30 mouse cellular contexts compared by ENCODE assay signal in the genomic region with DNA sequence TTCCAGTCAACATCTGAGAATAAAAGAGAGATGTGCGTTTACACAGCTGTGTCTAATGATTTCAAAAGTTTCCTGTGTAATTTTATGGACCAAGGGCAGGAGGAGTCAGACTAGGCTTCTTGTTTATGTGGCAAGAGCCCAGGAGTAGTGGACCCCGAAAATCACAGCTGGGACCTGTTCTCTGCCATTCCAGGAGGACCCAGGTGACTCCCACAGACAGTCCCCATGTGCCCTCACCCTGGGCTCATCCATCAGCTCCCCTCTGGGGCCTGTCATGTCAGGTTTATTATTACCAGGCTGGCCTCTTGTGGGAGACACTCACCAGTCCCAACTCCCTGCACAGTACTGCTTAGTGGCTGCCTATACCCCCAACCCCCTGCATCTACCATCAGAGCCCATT. TPM values are rescaled to one million over a fixed set of nuclear protein-coding genes. Genes with fewer than 3 reads are reported as not detected.
DNase-seq lines count a peak whose midpoint lies in the region; ATAC-seq lines count a peak whose summit lies in the region.
"Had no signal": no experiment of that assay in that cellular context is flagged by ENCODE, and none has a peak within 500 bp of the region (broad histone marks: within the 10 kb centered on the region; RNA-seq: fewer than 3 reads in every experiment).

No protein-coding gene starts in this region.

- no peak overlapping the region for H3K4me2 ChIP-seq in kidney, embryonic 15.5 days
- no peak overlapping the region for H3K4me2 ChIP-seq in midbrain, embryonic 11.5 days
- no peak overlapping the region for H3K4me2 ChIP-seq in midbrain, embryonic 15.5 days
- H3K4me2 ChIP-seq: embryonic facial prominence, embryonic 13.5 days; forebrain, embryonic 12.5 days; forebrain, embryonic 15.5 days; heart, embryonic 13.5 days; hindbrain, embryonic 13.5 days had no signal

- ATAC-seq in kidney, embryonic 15.5 days (replicated peaks; ENCODE audit: low FRiP score) = peak; percentile 91
- ATAC-seq in midbrain, embryonic 11.5 days (ENCODE audit: low FRiP score) = no peak
- ATAC-seq in midbrain, embryonic 15.5 days (replicated peaks) = no peak
- ATAC-seq: forebrain, embryonic 15.5 days; hindbrain, embryonic 16.5 days; Patski had no signal

- 71% methylated on average over 2 of the region's 2 CpGs for WGBS in heart, embryonic 10.5 days
- 21% methylated on average over 2 of the region's 2 CpGs for WGBS in kidney, embryonic 15.5 days
- WGBS in midbrain, embryonic 11.5 days = 71% methylated on average over 2 of the region's 2 CpGs
- 72% methylated on average over 2 of the region's 2 CpGs for WGBS in midbrain, embryonic 15.5 days

- H3K36me3 ChIP-seq in heart, embryonic 10.5 days = no peaks in the 10 kb centered on the region
- H3K36me3 ChIP-seq in kidney, embryonic 15.5 days = no peaks in the 10 kb centered on the region
- H3K36me3 ChIP-seq in midbrain, embryonic 11.5 days (ENCODE audit: control insufficient read depth, insufficient read depth, low read length) = no peaks in the 10 kb centered on the region
- H3K36me3 ChIP-seq in midbrain, embryonic 15.5 days (replicated peaks) = no peaks in the 10 kb centered on the region
- H3K36me3 ChIP-seq: embryonic facial prominence, embryonic 10.5 days; embryonic facial prominence, embryonic 13.5 days; forebrain, embryonic 12.5 days; forebrain, embryonic 15.5 days; G1E; heart, embryonic 13.5 days; hindbrain, embryonic 13.5 days had no signal

- H3K9ac ChIP-seq in kidney, embryonic 15.5 days = no peak overlapping the region
- H3K9ac ChIP-seq in midbrain, embryonic 11.5 days (ENCODE audit: low read length) = no peak overlapping the region
- H3K9ac ChIP-seq in midbrain, embryonic 15.5 days = no peak overlapping the region
- H3K9ac ChIP-seq: embryonic facial prominence, embryonic 13.5 days; forebrain, embryonic 12.5 days; forebrain, embryonic 15.5 days; heart, embryonic 13.5 days; hindbrain, embryonic 13.5 days had no signal

- H3K4me1 ChIP-seq in heart, embryonic 10.5 days = peaks cover 9% of the 10 kb centered on the region; the same call in 1 of the 2 replicates
- peaks cover 45% of the 10 kb centered on the region for H3K4me1 ChIP-seq in kidney, embryonic 15.5 days
- H3K4me1 ChIP-seq in midbrain, embryonic 11.5 days (ENCODE audit: control insufficient read depth, insufficient read depth, low read length) = no peaks in the 10 kb centered on the region
- H3K4me1 ChIP-seq in midbrain, embryonic 15.5 days = no peaks in the 10 kb centered on the region
- H3K4me1 ChIP-seq: embryonic facial prominence, embryonic 13.5 days; forebrain, embryonic 12.5 days; forebrain, embryonic 15.5 days; hindbrain, embryonic 13.5 days had no signal

- H3K27me3 ChIP-seq in heart, embryonic 10.5 days (ENCODE audit: insufficient read depth, poor library complexity, severe bottlenecking) = peaks cover 16% of the 10 kb centered on the region; the same call in 1 of the 2 replicates
- no peaks in the 10 kb centered on the region for H3K27me3 ChIP-seq in kidney, embryonic 15.5 days
- H3K27me3 ChIP-seq in midbrain, embryonic 11.5 days (ENCODE audit: control insufficient read depth, insufficient read depth, low read length) = no peaks in the 10 kb centered on the region
- H3K27me3 ChIP-seq in midbrain, embryonic 15.5 days (replicated peaks) = no peaks in the 10 kb centered on the region
- H3K27me3 ChIP-seq: CH12.LX; embryonic facial prominence, embryonic 13.5 days; forebrain, embryonic 12.5 days; forebrain, embryonic 15.5 days; hindbrain, embryonic 13.5 days; Patski had no signal

- DNase-seq in heart, embryonic 10.5 days (ENCODE audit: low spot score) = peak; percentile 38
- DNase-seq in heart, postnatal 4 days = no peak
- no peak for DNase-seq in kidney, adult 11 months
- DNase-seq in kidney, postnatal 10 days = peak; percentile 13
- DNase-seq in kidney, postnatal 14 days = no peak
- peak; percentile 51 for DNase-seq in midbrain, embryonic 11.5 days (ENCODE audit: low spot score, missing footprints)
- DNase-seq: adrenal gland, adult 2 months; adrenal gland, postnatal 25 days; B cell, adult 2 months; cerebellum, adult 11-12 months; cerebellum, adult 8-10 months; cerebellum, postnatal 10 days; cerebellum, postnatal 36 days; embryo, embryonic 11 days; gastrocnemius, postnatal 25 days; heart, adult 18-20 months; heart, postnatal 14 days had no signal

- H3K27ac ChIP-seq in heart, embryonic 10.5 days = no peak overlapping the region
- H3K27ac ChIP-seq in kidney, embryonic 15.5 days = peak overlapping the region; percentile 15; the same call in 1 of the 2 replicates
- no peak overlapping the region for H3K27ac ChIP-seq in midbrain, embryonic 11.5 days (ENCODE audit: low read depth, low read length)
- no peak overlapping the region for H3K27ac ChIP-seq in midbrain, embryonic 15.5 days
- H3K27ac ChIP-seq: embryonic facial prominence, embryonic 10.5 days; embryonic facial prominence, embryonic 13.5 days; forebrain, embryonic 12.5 days; forebrain, embryonic 15.5 days; heart, embryonic 13.5 days; hindbrain, embryonic 13.5 days had no signal

- H3K4me3 ChIP-seq in heart, embryonic 10.5 days = no peak overlapping the region
- H3K4me3 ChIP-seq in kidney, embryonic 15.5 days (replicated peaks) = no peak overlapping the region
- H3K4me3 ChIP-seq in midbrain, embryonic 11.5 days (ENCODE audit: low read depth, low read length) = no peak overlapping the region
- no peak overlapping the region for H3K4me3 ChIP-seq in midbrain, embryonic 15.5 days
- H3K4me3 ChIP-seq: embryonic facial prominence, embryonic 10.5 days; embryonic facial prominence, embryonic 13.5 days; erythroblast, embryonic 14.5 days; forebrain, embryonic 12.5 days; forebrain, embryonic 15.5 days; heart, embryonic 13.5 days; hindbrain, embryonic 13.5 days had no signal

- no peaks in the 10 kb centered on the region for H3K9me3 ChIP-seq in heart, embryonic 10.5 days
- no peaks in the 10 kb centered on the region for H3K9me3 ChIP-seq in kidney, embryonic 15.5 days (replicated peaks)
- no peaks in the 10 kb centered on the region for H3K9me3 ChIP-seq in midbrain, embryonic 11.5 days (ENCODE audit: control insufficient read depth, low read length)
- H3K9me3 ChIP-seq in midbrain, embryonic 15.5 days = no peaks in the 10 kb centered on the region
- H3K9me3 ChIP-seq: embryonic facial prominence, embryonic 10.5 days; embryonic facial prominence, embryonic 13.5 days; forebrain, embryonic 12.5 days; forebrain, embryonic 15.5 days; G1E; heart, embryonic 13.5 days; hindbrain, embryonic 13.5 days had no signal

RNA-seq across cellular contexts. Expression of gene Tagap, which starts 6.6 kb away (rescaled TPM):
- polyA plus RNA-seq in heart, embryonic 10.5 days (2016; fragmentation: Nextera tagmentation; extraction: Ambion mirVana) = 0.11 and 0.35 TPM in 2 replicates
- total RNA-seq in heart, postnatal 4 days (2021) = 1 to 10 TPM; 1.9 to 2.5 TPM
- polyA plus RNA-seq in kidney, embryonic 15.5 days (2015; fragmentation: Nextera tagmentation; extraction: Ambion mirVana) = 0.51 and 0.84 TPM in 2 replicates
- polyA plus RNA-seq in midbrain, embryonic 11.5 days (2014; fragmentation: Nextera tagmentation; extraction: Ambion mirVana) = 0.48 and 0.58 TPM in 2 replicates
- polyA plus RNA-seq in midbrain, embryonic 15.5 days (2015; fragmentation: Nextera tagmentation; extraction: Ambion mirVana) = 0.51 and 0.89 TPM in 2 replicates
- polyA plus RNA-seq: erythroblast, embryonic 14.5 days had no signal

RNA-seq across cellular contexts. Expression of gene Rsph3a, which starts 26.2 kb away (rescaled TPM):
- polyA plus RNA-seq in heart, embryonic 10.5 days (2016; fragmentation: Nextera tagmentation; extraction: Ambion mirVana) = 47.9 and 56.7 TPM in 2 replicates
- total RNA-seq in heart, postnatal 4 days (2021) = 10 to 100 TPM; 41.3 to 44.9 TPM
- 52.0 and 61.3 TPM in 2 replicates for polyA plus RNA-seq in kidney, embryonic 15.5 days (2015; fragmentation: Nextera tagmentation; extraction: Ambion mirVana)
- polyA plus RNA-seq in midbrain, embryonic 11.5 days (2014; fragmentation: Nextera tagmentation; extraction: Ambion mirVana) = 59.1 and 63.5 TPM in 2 replicates
- polyA plus RNA-seq in midbrain, embryonic 15.5 days (2015; fragmentation: Nextera tagmentation; extraction: Ambion mirVana) = 79.0 and 79.4 TPM in 2 replicates

Comparison
In these comparisons a context has a peak if more than half of its experiments do, and no peak if none do; other contexts are left out.
1. DNase-seq: peak in heart, embryonic 10.5 days (single experiment), kidney, postnatal 10 days (single experiment) and midbrain, embryonic 11.5 days (single experiment); none in heart, postnatal 4 days (single experiment), kidney, adult 11 months (single experiment) and kidney, postnatal 14 days (single experiment).